ENCODE assay signal across 15 mouse cellular contexts in genomic region chr11:117597754-117598153, GRCm38 (mm10). TPM values are rescaled to one million over a fixed set of nuclear protein-coding genes. Genes with fewer than 3 reads are reported as not detected.
A peak's percentile ranks its signal among the peaks of the same experiment; 100 is the strongest.
DNase-seq lines count a peak whose midpoint lies in the region; ATAC-seq and TF ChIP-seq lines count a peak whose summit lies in the region.
"Had no signal": no experiment of that assay in that cellular context is flagged by ENCODE, and none has a peak within 500 bp of the region (broad histone marks: within the 10 kb centered on the region; RNA-seq: fewer than 3 reads in every experiment).

No protein-coding gene starts in this region.

- H3K36me3 ChIP-seq in kidney, adult 2 months (ENCODE audit: control insufficient read depth, insufficient read depth, low read length): no peaks in the 10 kb centered on the region
- H3K36me3 ChIP-seq in kidney, embryonic 14.5 days (ENCODE audit: control insufficient read depth, insufficient read depth, low read length): no peaks in the 10 kb centered on the region
- no peaks in the 10 kb centered on the region for H3K36me3 ChIP-seq in embryonic facial prominence, embryonic 12.5 days
- no peaks in the 10 kb centered on the region for H3K36me3 ChIP-seq in hindbrain, embryonic 16.5 days (ENCODE audit: control insufficient read depth, insufficient read depth, low read length)
- no peaks in the 10 kb centered on the region for H3K36me3 ChIP-seq in midbrain, postnatal 0 days (ENCODE audit: insufficient read depth, low read length)
- H3K36me3 ChIP-seq: heart, embryonic 10.5 days; stomach, embryonic 15.5 days had no signal

- 53% methylated on average over 5 of the region's 5 CpGs for WGBS in kidney, adult 2 months
- WGBS in kidney, embryonic 14.5 days: 35% methylated on average over 5 of the region's 5 CpGs
- WGBS in embryonic facial prominence, embryonic 12.5 days: 32% methylated on average over 5 of the region's 5 CpGs
- WGBS in hindbrain, embryonic 16.5 days: 20% methylated on average over 5 of the region's 5 CpGs
- WGBS in midbrain, postnatal 0 days: 17% methylated on average over 5 of the region's 5 CpGs

- H3K4me2 ChIP-seq in kidney, embryonic 14.5 days (replicated peaks; ENCODE audit: low read depth, low read length): no peak overlapping the region
- no peak overlapping the region for H3K4me2 ChIP-seq in embryonic facial prominence, embryonic 12.5 days (replicated peaks)
- H3K4me2 ChIP-seq in hindbrain, embryonic 16.5 days (ENCODE audit: low read length): peak overlapping the region; percentile 42
- peak overlapping the region; percentile 34 for H3K4me2 ChIP-seq in midbrain, postnatal 0 days (ENCODE audit: low read depth, low read length, poor library complexity, severe bottlenecking)

- no peak overlapping the region for H3K9ac ChIP-seq in kidney, embryonic 14.5 days (ENCODE audit: low read depth, low read length)
- no peak overlapping the region for H3K9ac ChIP-seq in embryonic facial prominence, embryonic 12.5 days
- peak overlapping the region; percentile 41; the same call in 1 of the 2 replicates for H3K9ac ChIP-seq in hindbrain, embryonic 16.5 days (ENCODE audit: low read depth, low read length)
- peak overlapping the region; percentile 36; the same call in 1 of the 2 replicates for H3K9ac ChIP-seq in midbrain, postnatal 0 days (replicated peaks; ENCODE audit: low read length, poor library complexity, severe bottlenecking)
- H3K9ac ChIP-seq: liver, embryonic 14.5 days; stomach, embryonic 15.5 days had no signal

- H3K4me1 ChIP-seq in kidney, adult 2 months (ENCODE audit: control insufficient read depth, insufficient read depth, low read length): peaks cover 10% of the 10 kb centered on the region; the same call in 1 of the 2 replicates
- peaks cover 21% of the 10 kb centered on the region for H3K4me1 ChIP-seq in kidney, embryonic 14.5 days (ENCODE audit: control insufficient read depth, insufficient read depth, low read length)
- peaks cover 26% of the 10 kb centered on the region for H3K4me1 ChIP-seq in embryonic facial prominence, embryonic 12.5 days
- peaks cover 41% of the 10 kb centered on the region for H3K4me1 ChIP-seq in hindbrain, embryonic 16.5 days (ENCODE audit: control insufficient read depth, insufficient read depth, low read depth, low read length)
- peaks cover 38% of the 10 kb centered on the region for H3K4me1 ChIP-seq in midbrain, postnatal 0 days (ENCODE audit: insufficient read depth, low read length)

- no peak for TF ChIP-seq CTCF in kidney, adult 2 months (conservative IDR thresholded peaks at IDR 0.05; ENCODE audit: insufficient read depth, insufficient read length, low read depth, low read length)
- TF ChIP-seq CTCF in midbrain, postnatal 0 days (IDR thresholded peaks at IDR 0.05): no peak

- ATAC-seq in kidney, embryonic 14.5 days (ENCODE audit: low FRiP score, low TSS enrichment): no peak
- 0 out of 2 replicates have a peak, but pooled peaks have one; percentile 14 for ATAC-seq in embryonic facial prominence, embryonic 12.5 days (ENCODE audit: insufficient number of reproducible peaks, insufficient read depth, low FRiP score, low TSS enrichment)
- ATAC-seq in hindbrain, embryonic 16.5 days: peak; percentile 10; the same call in 1 of the 2 replicates
- no peak for ATAC-seq in midbrain, postnatal 0 days (ENCODE audit: low FRiP score)

- TF ChIP-seq POLR2A in kidney, adult 2 months (IDR thresholded peaks at IDR 0.05; ENCODE audit: low read depth, low read length): no peak

- H3K27ac ChIP-seq in kidney, adult 2 months (ENCODE audit: insufficient read depth, low read depth, low read length): no peak overlapping the region
- H3K27ac ChIP-seq in kidney, embryonic 14.5 days (ENCODE audit: low read depth, low read length): no peak overlapping the region
- no peak overlapping the region for H3K27ac ChIP-seq in embryonic facial prominence, embryonic 12.5 days
- H3K27ac ChIP-seq in hindbrain, embryonic 16.5 days (ENCODE audit: low read depth, low read length): peak overlapping the region; percentile 83
- H3K27ac ChIP-seq in midbrain, postnatal 0 days (ENCODE audit: low read depth, low read length): peak overlapping the region; percentile 80
- H3K27ac ChIP-seq: heart, embryonic 10.5 days; liver, embryonic 14.5 days; stomach, embryonic 15.5 days had no signal

- no peaks in the 10 kb centered on the region for H3K27me3 ChIP-seq in kidney, adult 2 months (replicated peaks; ENCODE audit: control insufficient read depth, insufficient read depth, low read length)
- H3K27me3 ChIP-seq in kidney, embryonic 14.5 days (ENCODE audit: control insufficient read depth, insufficient read depth, low read length): peaks cover 51% of the 10 kb centered on the region
- H3K27me3 ChIP-seq in embryonic facial prominence, embryonic 12.5 days: peaks cover 48% of the 10 kb centered on the region; the same call in 1 of the 2 replicates
- no peaks in the 10 kb centered on the region for H3K27me3 ChIP-seq in hindbrain, embryonic 16.5 days (replicated peaks; ENCODE audit: control insufficient read depth, insufficient read depth, low read length)
- no peaks in the 10 kb centered on the region for H3K27me3 ChIP-seq in midbrain, postnatal 0 days (ENCODE audit: insufficient read depth, low read length)

- H3K9me3 ChIP-seq in kidney, embryonic 14.5 days (ENCODE audit: control insufficient read depth, low read length): no peaks in the 10 kb centered on the region
- no peaks in the 10 kb centered on the region for H3K9me3 ChIP-seq in embryonic facial prominence, embryonic 12.5 days
- H3K9me3 ChIP-seq in hindbrain, embryonic 16.5 days (ENCODE audit: control insufficient read depth, low read length): no peaks in the 10 kb centered on the region
- no peaks in the 10 kb centered on the region for H3K9me3 ChIP-seq in midbrain, postnatal 0 days (ENCODE audit: low read length)
- H3K9me3 ChIP-seq: heart, embryonic 10.5 days; stomach, embryonic 15.5 days had no signal

- peak; percentile 13 for DNase-seq in kidney, adult 2 months
- no peak for DNase-seq in midbrain, postnatal 0 days (ENCODE audit: low spot score)
- no peak for DNase-seq in embryo, embryonic 10 days (ENCODE audit: low spot score)
- no peak for DNase-seq in right cerebral cortex, adult 18-20 months
- DNase-seq in cerebellum, postnatal 4 days (ENCODE audit: low spot score in 2 of 2): no peak
- DNase-seq: gastrocnemius, postnatal 10 days; heart, postnatal 36 days; kidney, adult 9 months; lung, postnatal 10 days had no signal

- no peak overlapping the region for H3K4me3 ChIP-seq in kidney, adult 2 months (ENCODE audit: insufficient read depth, low read depth, low read length)
- no peak overlapping the region for H3K4me3 ChIP-seq in kidney, embryonic 14.5 days (ENCODE audit: low read length)
- H3K4me3 ChIP-seq in embryonic facial prominence, embryonic 12.5 days: no peak overlapping the region
- no peak overlapping the region for H3K4me3 ChIP-seq in hindbrain, embryonic 16.5 days (ENCODE audit: low read length)
- no peak overlapping the region for H3K4me3 ChIP-seq in midbrain, postnatal 0 days (ENCODE audit: low read depth, low read length)
- H3K4me3 ChIP-seq: stomach, embryonic 15.5 days had no signal

RNA-seq across cellular contexts. Expression of gene Tnrc6c, which starts 56.3 kb away (rescaled TPM):
- polyA plus RNA-seq in kidney, adult 2 months (2012; rRNA removed): 14.9 and 16.8 TPM in 2 replicates
- polyA plus RNA-seq in kidney, embryonic 14.5 days (2014; fragmentation: Nextera tagmentation; extraction: Ambion mirVana): 11.5 and 13.2 TPM in 2 replicates
- 23.9 and 26.1 TPM in 2 replicates for polyA plus RNA-seq in embryonic facial prominence, embryonic 12.5 days (2016; fragmentation: Nextera tagmentation; extraction: Ambion mirVana)
- polyA plus RNA-seq in hindbrain, embryonic 16.5 days (2015; fragmentation: Nextera tagmentation; extraction: Ambion mirVana): 18.9 and 21.4 TPM in 2 replicates
- total RNA-seq in midbrain, postnatal 0 days (2014; rRNA removed): 78.4 and 79.8 TPM in 2 replicates
- 22.8 and 26.5 TPM in 2 replicates for polyA plus RNA-seq in midbrain, postnatal 0 days (2015; fragmentation: Nextera tagmentation; extraction: Ambion mirVana)

Comparison
In these comparisons a context has a peak if more than half of its experiments do, and no peak if none do; other contexts are left out.
1. H3K27ac ChIP-seq: peak in hindbrain, embryonic 16.5 days (single experiment) and midbrain, postnatal 0 days (single experiment); none in kidney, adult 2 months (single experiment), kidney, embryonic 14.5 days (single experiment) and embryonic facial prominence, embryonic 12.5 days (single experiment).
2. ATAC-seq: peak in embryonic facial prominence, embryonic 12.5 days (single experiment) and hindbrain, embryonic 16.5 days (single experiment); none in kidney, embryonic 14.5 days (single experiment) and midbrain, postnatal 0 days (single experiment).
3. H3K4me2 ChIP-seq: peak in hindbrain, embryonic 16.5 days (single experiment) and midbrain, postnatal 0 days (single experiment); none in kidney, embryonic 14.5 days (single experiment) and embryonic facial prominence, embryonic 12.5 days (single experiment).
4. H3K9ac ChIP-seq: peak in hindbrain, embryonic 16.5 days (single experiment) and midbrain, postnatal 0 days (single experiment); none in kidney, embryonic 14.5 days (single experiment) and embryonic facial prominence, embryonic 12.5 days (single experiment).